Mouse (Mus musculus) small intestine, adult 2 months (tissue): ENCODE measurements around the gene Hsd17b1. TPM values are rescaled to one million over a fixed set of nuclear protein-coding genes. Genes with fewer than 3 reads are reported as not detected.

ENCODE experiments used
- H3K27ac ChIP-seq: fragments of 200-500 bp; 2 replicates; pipeline ENCODE4 v1.5.1; 2012; ENCODE audit warnings: low read depth, low read length, control low read depth, inconsistent platforms; ENCODE audit not compliant: insufficient read depth
- H3K27me3 ChIP-seq: fragments of 200-500 bp; 2 replicates; pipeline ENCODE4 v1.6.1; 2012; ENCODE audit warnings: mild to moderate bottlenecking, moderate library complexity, low read length, inconsistent platforms; ENCODE audit not compliant: control insufficient read depth, insufficient read depth
- H3K36me3 ChIP-seq: fragments of 200-500 bp; 2 replicates; pipeline ENCODE4 v1.6.1; 2012; ENCODE audit warnings: mild to moderate bottlenecking, low read length, control low read depth, inconsistent platforms; ENCODE audit not compliant: control insufficient read depth, insufficient read depth
- H3K4me1 ChIP-seq: fragments of 200-500 bp; 2 replicates; pipeline ENCODE4 v1.6.1; 2012; ENCODE audit warnings: low read length, inconsistent platforms, mixed read lengths; ENCODE audit not compliant: control insufficient read depth, insufficient read depth, insufficient read length
- H3K4me3 ChIP-seq: fragments of 200-500 bp; 2 replicates; pipeline ENCODE4 v1.5.1; 2012; ENCODE audit warnings: low read depth, mild to moderate bottlenecking, control low read depth, inconsistent platforms, low read length, moderate library complexity
- CTCF ChIP-seq: fragments of 200-500 bp; IDR thresholded peaks from 2 replicates; pipeline ENCODE4 v1.5.1; 2012; ENCODE audit warnings: low read depth, mild to moderate bottlenecking, control low read depth, inconsistent platforms, low read length, moderate library complexity, mixed read lengths; ENCODE audit not compliant: insufficient replicate concordance, insufficient read length; ENCODE audit errors: extremely low read depth
- POLR2A ChIP-seq: fragments of 200-500 bp; IDR thresholded peaks from 2 replicates; pipeline ENCODE4 v1.6.1; 2012; ENCODE audit warnings: low read depth, mild to moderate bottlenecking, control low read depth, inconsistent platforms, low read length, moderate library complexity
- WGBS: fragments of 180-500 bp; shearing (Covaris S2); methylation state at CpG from one replicate; pipeline ENCODE4 v1.1.7; 2018; 5-methylcytosine and 5-hydroxymethylcytosine counted together
- polyA plus RNA-seq: library from polyadenylated mRNA; depleted of rRNA; stranded (reverse); fragments of >200 nt; gene quantifications from 2 replicates; pipeline ENCODE4 v1.2.3, GENCODE M21; 2012; rRNA removed

The Hsd17b1 gene
- polyA plus RNA-seq = 0.20 and 0.28 TPM in 2 replicates

DNA sequence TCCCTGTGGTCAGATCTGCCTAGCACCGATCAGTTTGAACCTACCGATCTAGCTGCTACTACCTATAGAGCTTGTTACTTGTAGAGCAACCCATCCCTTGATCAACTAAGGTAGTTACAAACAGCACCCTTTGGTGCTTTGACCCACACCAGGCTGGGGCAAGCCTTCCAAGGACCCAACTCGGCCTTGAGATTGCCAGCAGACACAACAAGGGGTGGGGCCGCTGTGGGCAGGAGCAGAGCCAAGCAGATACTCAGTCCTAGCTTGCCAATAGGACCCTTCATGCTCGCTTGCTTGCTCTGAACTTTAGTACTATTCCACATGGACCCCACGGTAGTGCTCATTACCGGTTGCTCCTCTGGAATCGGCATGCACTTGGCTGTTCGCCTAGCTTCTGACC lies at the start of gene Hsd17b1:
TSS of gene Hsd17b1 (plus strand) at position 291 of the 400 bp plus-strand sequence.
- TF ChIP-seq POLR2A (no peak), CTCF (no peak)
- no peak within 1 kb of the TSS for H3K4me3 ChIP-seq
- peaks cover 13% of the 10 kb centered on the region for H3K27me3 ChIP-seq
- H3K36me3 ChIP-seq = no peaks in the 10 kb centered on the region; the same call in 1 of the 2 replicates
- H3K4me1 ChIP-seq = peaks cover 8% of the 10 kb centered on the region; the same call in 1 of the 2 replicates
- H3K27ac ChIP-seq = no peak within 1 kb of the TSS
- 74% methylated on average over 9 of the region's 9 CpGs for WGBS

DNA sequence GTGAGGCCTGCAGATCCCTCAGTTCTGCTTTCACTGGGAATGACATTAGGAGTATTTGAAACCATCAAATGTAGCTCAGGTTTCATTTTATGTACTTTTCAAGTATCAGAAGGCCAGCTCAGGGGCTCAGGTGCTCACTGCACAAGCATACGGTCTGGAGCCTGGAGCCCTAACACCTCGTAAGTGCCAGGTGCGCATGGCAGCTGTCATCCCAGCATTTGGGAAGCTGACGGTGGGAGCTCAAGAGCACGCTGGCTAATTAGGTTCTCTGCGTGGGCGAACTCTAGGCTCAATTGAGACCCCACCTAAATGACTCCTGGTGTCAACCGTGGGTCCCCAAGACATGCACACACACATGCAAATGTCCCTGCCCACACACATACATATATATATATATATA lies 48.9 kb upstream of the Hsd17b1 start:
- Histone ChIP-seq H3K27me3 (no peaks in the 10 kb centered on the region), H3K27ac (no peak overlapping the region), H3K4me3 (no peak overlapping the region), H3K4me1 (peaks cover 2% of the 10 kb centered on the region; the same call in 1 of the 2 replicates), H3K36me3 (peaks cover 37% of the 10 kb centered on the region)
- TF ChIP-seq CTCF (no peak), POLR2A (no peak)
- WGBS = 95% methylated on average over 8 of the region's 8 CpGs

DNA sequence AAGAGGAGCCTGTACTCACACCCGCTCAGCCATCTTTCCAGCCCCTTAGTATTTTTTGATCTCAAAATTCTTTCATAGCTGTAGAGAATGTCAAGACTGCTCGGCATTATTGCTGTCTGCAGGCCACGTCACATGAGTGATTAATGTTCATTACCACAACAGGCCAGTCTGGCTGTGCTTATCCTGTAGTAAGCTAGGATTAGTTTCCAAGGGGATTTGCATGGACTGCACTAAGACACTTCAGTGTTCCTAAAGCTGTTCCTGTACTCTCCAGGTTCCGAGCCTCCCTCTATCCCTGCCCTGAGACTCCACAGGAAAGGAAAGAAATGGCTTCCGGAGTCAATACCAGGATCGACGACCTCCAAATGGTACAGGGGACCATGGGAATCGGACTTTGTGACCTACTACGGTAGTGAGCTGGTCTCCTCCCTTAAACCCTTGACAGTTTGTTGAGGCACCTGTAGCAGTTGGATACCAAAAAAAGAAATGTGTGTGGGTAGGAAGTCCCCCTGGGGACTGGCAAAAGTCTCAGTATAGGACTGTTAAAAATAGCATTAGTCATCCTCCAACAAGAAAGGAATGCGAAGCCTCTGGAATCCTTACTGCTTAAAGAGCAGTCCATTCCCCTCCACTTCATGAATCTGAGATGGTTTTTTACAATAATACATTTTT lies 47.9 kb upstream of the Hsd17b1 start:
- H3K4me1 ChIP-seq = peaks cover 5% of the 10 kb centered on the region; the same call in 1 of the 2 replicates
- H3K27ac ChIP-seq = no peak overlapping the region
- no peaks in the 10 kb centered on the region for H3K27me3 ChIP-seq
- H3K36me3 ChIP-seq = peaks cover 35% of the 10 kb centered on the region
- TF ChIP-seq CTCF (no peak), POLR2A (no peak)
- no peak overlapping the region for H3K4me3 ChIP-seq
- WGBS = 70% methylated on average over 10 of the region's 10 CpGs

DNA sequence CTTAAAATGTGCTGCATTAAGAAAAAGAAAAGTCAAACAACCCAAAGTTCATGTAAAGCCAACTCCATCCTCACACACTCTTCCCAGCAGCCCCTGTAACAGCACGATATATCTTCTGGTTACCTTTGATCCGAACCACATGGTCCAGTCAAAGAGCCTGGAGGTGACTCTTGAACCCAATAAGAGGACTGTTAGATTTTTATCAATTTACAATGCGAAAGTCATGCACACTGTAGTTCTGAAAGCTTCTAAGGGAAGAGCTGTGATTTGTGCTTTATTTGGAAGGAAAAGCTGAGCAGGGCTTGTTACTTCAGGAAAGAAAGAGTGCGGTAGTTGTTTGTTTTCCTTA lies 47.4 kb upstream of the Hsd17b1 start:
- Histone ChIP-seq H3K36me3 (peaks cover 37% of the 10 kb centered on the region), H3K27ac (peak overlapping the region; percentile 70), H3K4me1 (peaks cover 5% of the 10 kb centered on the region; the same call in 1 of the 2 replicates), H3K27me3 (no peaks in the 10 kb centered on the region), H3K4me3 (no peak overlapping the region)
- 31% methylated on average over 4 of the region's 4 CpGs for WGBS
- TF ChIP-seq POLR2A = no peak
- no peak for TF ChIP-seq CTCF

DNA sequence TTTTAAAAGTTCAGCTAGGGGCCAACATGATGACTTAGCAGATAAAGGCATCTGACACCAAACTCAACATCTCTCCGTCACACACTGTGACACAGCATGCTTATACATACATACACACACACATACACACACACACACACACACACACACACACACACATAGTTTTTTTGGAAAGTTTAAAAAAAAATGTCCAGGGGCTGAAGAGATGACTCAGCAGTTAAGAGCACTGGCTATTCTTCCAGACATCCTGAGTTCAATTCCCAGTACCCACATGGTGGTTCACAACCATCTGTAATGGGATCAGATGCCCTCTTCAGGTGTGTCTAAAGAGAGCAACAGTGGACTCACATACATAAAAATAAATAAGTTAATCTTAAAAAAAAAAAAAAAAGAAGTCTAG lies 46.7 kb upstream of the Hsd17b1 start:
- H3K4me1 ChIP-seq = peaks cover 5% of the 10 kb centered on the region; the same call in 1 of the 2 replicates
- H3K27me3 ChIP-seq = no peaks in the 10 kb centered on the region
- WGBS = 96% methylated on average over 1 of the region's 1 CpGs
- no peak overlapping the region for H3K27ac ChIP-seq
- H3K4me3 ChIP-seq = no peak overlapping the region
- H3K36me3 ChIP-seq = peaks cover 36% of the 10 kb centered on the region
- TF ChIP-seq CTCF (no peak), POLR2A (no peak)

DNA sequence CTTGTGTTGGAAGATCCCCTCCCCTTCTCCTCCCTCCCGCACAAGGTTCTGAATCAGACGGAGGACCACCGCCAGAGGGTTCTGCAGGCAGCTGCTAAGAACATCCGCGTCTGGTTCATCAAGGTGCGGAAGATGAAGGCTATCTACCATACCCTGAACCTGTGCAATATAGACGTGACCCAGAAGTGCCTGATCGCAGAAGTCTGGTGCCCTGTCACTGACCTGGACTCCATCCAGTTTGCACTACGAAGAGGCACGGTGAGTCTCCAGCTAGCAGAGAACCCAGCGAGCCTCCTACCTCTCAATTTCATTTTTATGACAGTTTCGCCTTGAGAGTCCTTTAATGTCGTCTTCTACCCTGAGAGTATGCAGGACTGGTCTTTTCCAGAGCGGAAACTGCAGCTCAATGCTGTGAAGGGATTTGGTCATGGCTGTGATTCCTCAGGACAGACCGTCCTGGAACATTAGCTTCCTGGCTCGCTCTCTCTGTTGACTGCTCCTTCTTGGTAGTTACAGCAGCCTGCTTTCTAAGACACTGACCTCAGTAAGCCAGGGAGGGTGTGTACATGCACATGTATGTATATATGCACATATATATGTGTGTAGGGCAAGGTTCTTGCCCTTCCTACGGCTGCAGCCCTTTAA lies 44.2 kb upstream of the Hsd17b1 start:
- no peak overlapping the region for H3K27ac ChIP-seq
- TF ChIP-seq POLR2A = no peak
- TF ChIP-seq CTCF = no peak
- no peaks in the 10 kb centered on the region for H3K27me3 ChIP-seq
- H3K4me3 ChIP-seq = no peak overlapping the region
- WGBS = 95% methylated on average over 17 of the region's 17 CpGs
- H3K36me3 ChIP-seq = peaks cover 46% of the 10 kb centered on the region
- peaks cover 5% of the 10 kb centered on the region; the same call in 1 of the 2 replicates for H3K4me1 ChIP-seq

DNA sequence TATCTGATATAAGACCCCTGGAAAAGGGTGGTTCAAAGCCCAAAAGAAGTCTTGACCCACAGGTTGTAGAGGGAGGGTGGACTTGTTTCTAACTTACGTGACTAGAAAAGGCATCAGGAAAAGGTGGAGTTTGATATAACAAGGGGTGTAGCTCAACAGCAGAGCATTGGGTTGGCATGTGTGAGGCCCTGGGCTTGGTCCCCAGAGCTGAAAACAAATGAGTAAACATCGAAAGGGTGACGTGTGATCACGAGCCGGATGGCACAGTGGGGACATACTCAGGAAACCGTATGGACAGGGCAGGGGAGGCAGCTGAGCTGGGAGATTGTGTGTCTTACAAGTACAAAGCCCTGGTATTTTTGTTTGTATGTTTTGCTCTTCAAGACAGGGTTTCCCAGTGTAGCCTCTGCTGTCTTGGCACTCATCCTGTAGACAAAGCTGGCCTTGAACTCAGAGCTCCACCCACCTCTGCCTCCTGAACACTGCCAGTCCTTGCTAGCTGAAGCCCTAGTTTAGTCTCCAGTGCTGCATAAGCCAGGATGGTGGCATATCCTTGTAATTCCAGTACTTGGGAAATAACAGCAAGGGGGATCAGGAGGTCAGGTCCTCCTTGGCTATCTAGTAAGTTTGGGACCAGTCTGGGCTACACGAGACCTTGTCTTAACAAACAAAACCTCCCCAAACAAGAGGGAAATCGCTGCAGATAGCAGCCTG lies 43.4 kb upstream of the Hsd17b1 start:
- Histone ChIP-seq H3K4me1 (peaks cover 5% of the 10 kb centered on the region; the same call in 1 of the 2 replicates), H3K27ac (no peak overlapping the region), H3K36me3 (peaks cover 46% of the 10 kb centered on the region), H3K4me3 (no peak overlapping the region), H3K27me3 (no peaks in the 10 kb centered on the region)
- 93% methylated on average over 8 of the region's 8 CpGs for WGBS
- no peak for TF ChIP-seq POLR2A
- no peak for TF ChIP-seq CTCF
